Mouse (Mus musculus) left cerebral cortex, adult 2 months (tissue): ENCODE results near the gene Ctsll3. TPM values are rescaled to one million over a fixed set of nuclear protein-coding genes. Genes with fewer than 3 reads are reported as not detected.

Experiments used
- DNase-seq, 2 experiments: peaks; one replicate each; pipeline ENCODE4 v3.0.0; 2021 to 2022; ENCODE audit warnings: low spot score in 2 of 2, mixed read lengths in 1 of 2; ENCODE audit errors: extremely low spot score in 1 of 2
- H3K27ac ChIP-seq: fragments of 200-600 bp; 2 replicates; pipeline ENCODE4 v1.8.1; 2022
- H3K4me3 ChIP-seq: fragments of 200-600 bp; 2 replicates; pipeline ENCODE4 v1.8.1; 2022
- CTCF ChIP-seq: fragments of 200-600 bp; IDR thresholded peaks from 2 replicates; pipeline ENCODE4 v1.8.1; 2022; ENCODE audit warnings: antibody characterized with exemption, mild to moderate bottlenecking, moderate library complexity
- intact Hi-C: fragments of 180-260 bp; cut with DNase I; formaldehyde crosslinking; loops from one replicate; pipeline ENCODE4 v1.15.1; 2025
- long read RNA-seq, 2 experiments: library from polyadenylated mRNA; stranded (forward); transcript quantifications; one replicate each; pipeline ENCODE4 v2.0.0; 2021; ENCODE audit warnings: borderline mapping rate in 2 of 2
- total RNA-seq, 2 experiments: library from RNA; stranded (reverse); gene quantifications; 2 replicates each; pipeline ENCODE4 v1.2.3; 2021

Ctsll3 gene
- not detected for total RNA-seq
- long read RNA-seq, experiment 1, result 0 reads
- long read RNA-seq, experiment 2, result 0 reads

DNA sequence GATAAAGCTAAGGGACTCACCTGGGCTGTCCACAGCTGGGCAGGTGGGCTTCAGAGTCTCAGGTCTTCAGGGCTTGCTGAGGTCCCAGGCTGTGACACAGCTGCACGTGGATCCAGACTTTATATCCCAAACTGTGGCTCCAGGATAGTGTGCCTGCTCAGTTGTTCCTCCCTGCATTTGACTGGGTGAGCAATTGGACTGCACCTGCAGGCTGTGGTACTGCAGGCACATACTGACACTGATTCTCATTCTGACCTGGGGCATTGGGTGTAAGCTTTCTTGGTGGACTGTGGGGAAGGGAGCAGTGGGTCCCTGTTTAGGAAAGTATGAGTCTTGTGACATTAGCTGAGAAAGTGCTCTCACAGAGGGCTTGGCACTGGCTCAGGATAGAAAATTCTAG is at the start of gene Ctsll3:
Gene Ctsll3, minus strand, starts transcription at position 101 of the 400 bp plus-strand sequence.
- intact Hi-C loops, result no loop called here
- no peak for DNase-seq
- Histone ChIP-seq H3K27ac (no peak within 1 kb of the TSS), H3K4me3 (no peak within 1 kb of the TSS)
- TF ChIP-seq CTCF, result no peak

GRCm38 (mm10) chr13:60848241-60849120 is 45.8 kb upstream of the Ctsll3 start:
- no peak overlapping the region for H3K4me3 ChIP-seq
- no peak for TF ChIP-seq CTCF
- intact Hi-C loops, result no loop called here
- no peak overlapping the region for H3K27ac ChIP-seq
- no peak for DNase-seq

DNA sequence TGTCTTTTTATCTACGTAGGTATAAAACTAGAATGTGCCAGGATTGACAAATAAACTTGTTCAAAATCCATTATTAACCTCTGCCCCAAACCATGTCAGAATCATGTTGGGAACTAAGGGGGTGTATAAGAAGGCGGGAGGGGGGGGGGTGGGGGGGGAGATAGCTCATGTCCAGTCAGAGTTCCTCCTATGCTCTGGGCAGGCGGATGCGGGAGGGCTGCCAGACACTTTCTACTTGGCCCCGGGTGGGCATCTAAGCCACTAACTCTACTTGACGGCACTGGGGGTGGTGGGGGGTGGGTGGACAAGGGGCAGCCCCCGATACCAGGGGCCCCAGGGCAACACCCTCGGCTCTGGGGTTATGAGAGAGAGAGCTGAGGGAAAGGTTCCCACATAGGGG is 40.5 kb upstream of the Ctsll3 start:
- Histone ChIP-seq H3K27ac (no peak overlapping the region), H3K4me3 (no peak overlapping the region)
- TF ChIP-seq CTCF, result no peak
- intact Hi-C loops, result no loop called here
- DNase-seq, result no peak

DNA sequence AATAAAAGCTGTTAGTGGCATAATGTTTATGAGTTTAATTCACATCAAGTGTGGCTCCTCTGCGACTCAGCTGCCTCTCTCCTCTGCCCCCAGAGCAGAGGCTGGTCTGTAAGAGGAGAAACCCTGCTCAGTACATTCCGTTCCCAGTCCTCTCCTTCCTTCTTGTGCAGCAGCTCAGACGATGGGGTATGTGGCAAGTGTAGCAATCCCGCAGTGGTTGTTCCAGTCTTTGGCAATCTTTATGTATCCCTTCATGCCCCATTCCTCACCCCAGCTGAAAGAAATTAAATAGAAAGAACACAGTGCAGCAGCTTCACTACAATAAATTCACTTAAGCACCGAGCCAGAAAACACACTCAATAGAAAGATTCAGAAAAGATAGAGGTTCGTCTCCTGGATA is 40.1 kb upstream of the Ctsll3 start:
- no peak for DNase-seq
- intact Hi-C loops, result no loop called here
- no peak for TF ChIP-seq CTCF
- Histone ChIP-seq H3K4me3 (no peak overlapping the region), H3K27ac (no peak overlapping the region)

- Histone ChIP-seq H3K27ac (no peak overlapping the region), H3K4me3 (no peak overlapping the region)
- intact Hi-C loops, result no loop called here
- TF ChIP-seq CTCF, result no peak
- DNase-seq, result no peak
Measured at GRCm38 (mm10) chr13:60839353-60839902, 36.8 kb upstream of the Ctsll3 start.

GRCm38 (mm10) chr13:60826052-60826451 is 23.4 kb upstream of the Ctsll3 start:
- DNase-seq, result no peak
- H3K27ac ChIP-seq, result no peak overlapping the region
- no peak overlapping the region for H3K4me3 ChIP-seq
- intact Hi-C loops, result no loop called here
- peak; percentile 34 for TF ChIP-seq CTCF

DNA sequence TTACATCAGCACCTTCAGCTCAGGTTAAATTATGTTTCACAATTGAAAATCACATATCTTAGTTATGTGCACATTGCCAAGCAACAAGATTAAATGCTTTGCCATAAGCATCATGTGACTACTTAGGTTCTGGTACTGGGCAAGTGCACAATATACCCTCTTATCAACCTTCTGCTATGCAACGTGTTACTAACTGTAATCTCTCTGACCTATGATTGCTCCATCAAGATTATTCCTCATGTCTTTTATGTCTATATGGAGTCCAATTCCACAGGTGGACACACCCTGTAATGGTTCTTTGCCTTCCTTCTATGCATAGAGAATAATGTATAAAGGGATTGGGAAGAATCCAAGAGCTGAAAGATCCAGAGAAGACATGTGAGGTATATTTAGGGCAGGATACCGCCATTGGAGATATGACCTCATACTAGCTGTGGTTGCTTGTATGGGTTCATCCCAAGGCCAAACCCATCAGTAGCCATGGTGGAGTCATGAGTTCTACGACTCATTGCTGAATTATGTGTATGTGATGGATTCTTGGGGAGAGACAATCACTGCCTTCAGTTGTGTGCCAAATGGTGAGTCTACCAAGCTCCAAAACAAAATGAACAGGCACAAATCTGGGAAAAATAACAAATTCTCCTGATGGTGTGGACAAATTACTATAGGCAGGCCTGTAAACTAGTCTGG is 18.0 kb upstream of the Ctsll3 start:
- H3K27ac ChIP-seq, result no peak overlapping the region
- no peak for DNase-seq
- no peak overlapping the region for H3K4me3 ChIP-seq
- no peak for TF ChIP-seq CTCF
- intact Hi-C loops, result no loop called here

DNA sequence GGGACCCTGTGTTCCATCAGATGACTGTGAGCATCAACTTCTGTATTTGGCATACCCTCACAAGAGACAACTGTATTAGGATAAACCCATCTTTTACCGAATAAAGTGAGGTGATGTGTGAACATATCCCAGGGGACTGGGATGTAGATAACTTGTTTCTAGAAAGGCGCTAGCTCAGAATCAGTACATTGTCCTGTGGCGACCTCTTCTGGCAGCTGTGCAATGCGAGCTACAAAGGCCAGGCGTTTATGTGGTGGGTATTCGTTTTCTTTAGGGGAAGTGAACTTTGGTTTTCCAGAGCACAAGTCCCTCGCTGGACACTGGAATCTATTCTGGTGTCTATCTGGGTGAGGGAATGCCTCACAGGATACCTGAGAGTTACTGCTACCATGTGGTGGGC is 16.8 kb upstream of the Ctsll3 start:
- no peak overlapping the region for H3K27ac ChIP-seq
- intact Hi-C loops, result loop anchor here (1.0 kb wide), 1 partner anchor 60 kb away; no protein-coding TSS in a partner anchor
- peak; percentile 66 for TF ChIP-seq CTCF
- DNase-seq, result peak in 1 of 2 experiments; percentile 33
- no peak overlapping the region for H3K4me3 ChIP-seq

DNA sequence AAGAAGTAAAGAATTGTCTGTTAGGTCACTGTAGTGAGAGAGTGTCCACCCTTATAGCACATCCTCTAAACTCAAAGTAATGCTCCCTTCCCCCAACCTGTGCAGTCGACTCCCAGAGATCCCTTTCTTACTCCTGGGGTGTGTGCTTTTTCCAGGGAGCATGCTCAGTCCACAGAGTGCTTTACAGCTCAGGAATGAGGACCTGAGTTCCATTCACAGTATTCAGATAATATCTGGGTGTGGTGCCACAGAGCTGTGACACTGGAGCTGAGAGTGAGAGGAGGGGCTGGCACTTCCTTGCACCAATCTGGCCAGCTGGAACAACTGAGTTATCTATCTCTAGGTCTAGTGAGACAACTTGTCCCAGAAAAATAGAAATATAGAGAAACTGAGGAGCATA is 11.1 kb upstream of the Ctsll3 start:
- no peak overlapping the region for H3K4me3 ChIP-seq
- TF ChIP-seq CTCF, result no peak
- DNase-seq, result no peak
- H3K27ac ChIP-seq, result no peak overlapping the region
- intact Hi-C loops, result no loop called here

DNA sequence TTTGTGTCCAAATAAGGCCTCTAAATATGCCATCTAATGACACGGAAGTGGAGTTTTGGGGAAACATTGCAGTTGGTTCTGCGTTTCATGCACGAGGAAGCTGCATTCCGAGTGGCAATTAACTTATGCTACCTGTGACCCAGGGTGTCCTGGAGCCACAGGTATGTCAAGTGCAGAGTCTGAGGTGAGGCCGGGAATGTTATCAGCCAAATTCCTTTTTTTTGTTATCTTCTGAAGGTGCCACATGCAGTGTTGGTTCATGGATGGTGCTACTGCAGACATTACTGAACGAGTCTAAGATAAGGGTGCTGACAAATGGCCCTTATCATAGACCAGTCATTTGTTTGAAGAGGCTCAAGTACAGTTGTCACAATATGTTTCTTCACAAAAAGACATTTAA is 10.1 kb upstream of the Ctsll3 start:
- no peak for TF ChIP-seq CTCF
- no peak overlapping the region for H3K27ac ChIP-seq
- H3K4me3 ChIP-seq, result no peak overlapping the region
- DNase-seq, result no peak
- intact Hi-C loops, result no loop called here

DNA sequence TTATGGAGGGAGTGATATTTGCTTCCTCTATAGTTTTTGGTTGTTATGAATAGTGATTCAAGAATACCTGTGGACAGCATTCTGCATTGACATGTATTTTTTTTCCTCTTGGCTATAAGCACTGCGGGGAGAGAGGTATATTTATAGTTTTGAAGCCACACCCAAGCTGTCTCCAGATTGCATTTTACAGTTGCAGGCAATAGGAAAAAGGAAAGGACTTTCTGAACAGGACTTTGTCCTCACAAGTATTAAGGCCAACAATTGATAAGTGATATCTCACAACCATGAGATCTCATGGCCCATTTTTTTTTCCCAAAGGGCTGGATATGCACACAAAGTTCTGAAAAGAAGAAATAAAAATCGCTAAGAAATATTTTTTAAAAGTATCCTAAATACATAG is 7.0 kb upstream of the Ctsll3 start:
- H3K27ac ChIP-seq, result no peak overlapping the region
- intact Hi-C loops, result no loop called here
- no peak for TF ChIP-seq CTCF
- no peak overlapping the region for H3K4me3 ChIP-seq
- DNase-seq, result no peak

- no peak for DNase-seq
- no peak overlapping the region for H3K27ac ChIP-seq
Measured at GRCm38 (mm10) chr13:60789466-60789865, 13.2 kb downstream of the Ctsll3 start.

More at GRCm38 (mm10) chr13:60789466-60789865, 13.2 kb downstream of the Ctsll3 start:
- TF ChIP-seq CTCF, result no peak
- H3K4me3 ChIP-seq, result no peak overlapping the region
- intact Hi-C loops, result no loop called here
